Mouse (Mus musculus) spleen, postnatal 10 days (tissue): ENCODE results near the gene Carm1.

Experiments used
- DNase-seq, 2 experiments: peaks; one replicate each; pipeline ENCODE4 v3.0.0; 2021 to 2022; ENCODE audit warnings: low spot score in 2 of 2

Gene Carm1

DNA sequence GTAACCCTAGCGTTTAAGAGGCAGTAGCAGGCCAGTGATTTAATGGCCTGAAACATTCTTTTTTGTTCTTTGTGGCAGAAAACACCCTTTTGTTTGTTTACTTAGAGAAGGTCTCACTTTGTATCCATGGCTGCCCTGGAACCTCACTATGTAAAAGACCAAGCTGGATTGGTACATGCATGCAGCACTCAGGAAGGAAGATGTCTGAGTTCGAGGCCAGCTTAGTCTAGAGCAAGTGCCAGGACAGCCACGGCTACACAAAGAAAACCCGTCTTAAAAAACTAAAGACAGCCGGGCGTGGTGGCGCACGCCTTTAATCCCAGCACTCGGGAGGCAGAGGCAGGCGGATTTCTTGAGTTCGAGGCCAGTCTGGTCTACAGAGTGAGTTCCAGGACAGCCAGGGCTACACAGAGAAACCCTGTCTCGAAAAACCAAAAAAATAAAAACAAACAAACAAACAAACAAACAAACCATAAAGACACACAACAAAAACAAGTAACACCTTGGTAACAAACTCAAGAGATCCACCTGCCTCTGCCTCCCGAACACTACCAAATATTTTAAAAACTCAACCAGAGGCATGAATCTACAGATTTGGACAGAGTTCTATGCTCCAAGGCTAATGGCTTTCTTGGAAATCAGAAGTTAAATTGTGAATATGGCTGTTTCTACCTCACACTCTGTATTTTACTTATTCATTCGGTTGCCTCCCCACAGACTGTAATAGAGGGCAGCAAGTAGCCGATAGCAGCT is 68.3 kb downstream of the Carm1 start:
- no peak for DNase-seq

DNA sequence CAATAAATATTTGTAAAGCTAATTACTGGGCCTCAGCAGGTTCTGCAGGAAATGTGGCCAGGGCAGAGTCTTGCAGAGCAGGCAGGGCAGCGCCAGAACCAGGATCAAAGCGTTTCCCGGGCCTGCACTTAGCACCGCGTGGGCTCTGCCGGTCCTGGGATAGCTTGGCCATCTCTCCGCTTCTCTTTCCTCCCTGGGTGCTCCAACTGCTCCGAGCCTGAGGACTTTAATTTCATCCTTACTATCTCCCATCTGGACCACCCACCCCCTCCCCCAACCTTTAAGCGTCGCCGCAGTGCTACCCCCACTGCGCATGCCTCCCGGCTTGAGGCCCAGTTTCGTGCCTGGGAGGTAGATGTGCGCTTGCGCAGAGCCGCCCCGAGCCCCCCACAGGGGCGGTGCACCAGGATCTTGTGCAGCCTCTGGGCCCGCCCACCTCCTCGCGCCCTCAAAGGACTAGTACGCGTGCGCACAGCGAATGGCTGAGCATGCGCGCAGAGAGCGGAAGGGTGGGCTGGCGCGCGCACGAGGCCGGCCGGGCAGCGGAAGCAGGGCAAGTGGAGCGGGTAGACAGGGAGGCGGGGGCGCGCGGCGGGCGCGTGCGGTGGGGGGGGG is 69.0 kb downstream of the Carm1 start, which contains the start of gene Smarca4:
Gene Smarca4 (plus strand): TSS at position 553 of the 615 bp plus-strand sequence.
- DNase-seq: peak; percentile 94 to 98

DNA sequence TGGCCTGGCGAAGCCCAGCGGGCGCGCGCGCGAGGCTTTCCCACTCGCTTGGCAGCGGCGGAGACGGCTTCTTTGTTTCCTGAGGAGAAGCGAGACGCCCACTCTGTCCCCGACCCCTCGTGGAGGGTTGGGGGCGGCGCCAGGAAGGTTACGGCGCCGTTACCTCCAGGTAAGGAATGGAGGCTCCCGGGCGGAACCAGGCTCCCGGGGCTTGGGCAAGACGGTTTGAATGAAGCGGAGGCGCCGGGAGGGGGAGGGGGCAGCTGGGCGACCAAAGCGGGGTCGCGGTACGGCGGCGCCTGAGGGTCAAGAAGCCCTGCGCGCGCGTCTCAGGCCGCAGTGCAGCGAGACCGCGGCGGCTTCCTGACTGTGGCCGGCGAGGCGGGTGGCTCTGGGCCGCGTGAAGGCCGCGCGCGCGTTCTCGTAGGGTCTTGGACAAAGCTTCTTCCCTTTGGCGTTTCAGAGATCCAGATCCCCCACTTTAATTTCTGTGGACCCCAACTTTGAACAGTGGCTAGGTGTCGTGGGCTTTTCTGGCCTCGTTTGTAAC is 69.6 kb downstream of the Carm1 start:
- DNase-seq: peak; percentile 82 to 89

- peak; percentile 41 to 47 for DNase-seq
Observed at GRCm38 (mm10) chr9:21617066-21617465, 70.4 kb downstream of the Carm1 start.

- no peak for DNase-seq
Observed at GRCm38 (mm10) chr9:21620229-21620628, 73.5 kb downstream of the Carm1 start.

DNA sequence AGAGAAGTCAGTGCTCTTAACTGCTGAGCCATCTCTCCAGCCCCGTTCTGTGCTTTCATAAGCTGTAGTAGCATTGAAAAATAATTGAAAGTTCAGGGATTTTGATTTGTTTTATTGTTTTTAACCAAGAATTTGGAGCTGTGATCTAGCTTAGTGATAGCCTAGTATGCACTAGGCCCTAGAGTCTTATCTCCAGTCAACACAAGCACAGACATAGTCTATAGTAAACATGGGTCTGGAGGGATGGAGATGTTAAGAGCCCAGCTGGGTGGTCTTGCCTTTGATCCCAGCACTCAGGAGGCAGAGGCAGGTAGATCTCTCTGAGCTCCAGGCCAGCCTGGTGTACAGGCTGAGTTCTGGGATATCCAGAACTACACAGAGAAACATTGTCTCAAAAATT is 76.0 kb downstream of the Carm1 start:
- DNase-seq: no peak

DNA sequence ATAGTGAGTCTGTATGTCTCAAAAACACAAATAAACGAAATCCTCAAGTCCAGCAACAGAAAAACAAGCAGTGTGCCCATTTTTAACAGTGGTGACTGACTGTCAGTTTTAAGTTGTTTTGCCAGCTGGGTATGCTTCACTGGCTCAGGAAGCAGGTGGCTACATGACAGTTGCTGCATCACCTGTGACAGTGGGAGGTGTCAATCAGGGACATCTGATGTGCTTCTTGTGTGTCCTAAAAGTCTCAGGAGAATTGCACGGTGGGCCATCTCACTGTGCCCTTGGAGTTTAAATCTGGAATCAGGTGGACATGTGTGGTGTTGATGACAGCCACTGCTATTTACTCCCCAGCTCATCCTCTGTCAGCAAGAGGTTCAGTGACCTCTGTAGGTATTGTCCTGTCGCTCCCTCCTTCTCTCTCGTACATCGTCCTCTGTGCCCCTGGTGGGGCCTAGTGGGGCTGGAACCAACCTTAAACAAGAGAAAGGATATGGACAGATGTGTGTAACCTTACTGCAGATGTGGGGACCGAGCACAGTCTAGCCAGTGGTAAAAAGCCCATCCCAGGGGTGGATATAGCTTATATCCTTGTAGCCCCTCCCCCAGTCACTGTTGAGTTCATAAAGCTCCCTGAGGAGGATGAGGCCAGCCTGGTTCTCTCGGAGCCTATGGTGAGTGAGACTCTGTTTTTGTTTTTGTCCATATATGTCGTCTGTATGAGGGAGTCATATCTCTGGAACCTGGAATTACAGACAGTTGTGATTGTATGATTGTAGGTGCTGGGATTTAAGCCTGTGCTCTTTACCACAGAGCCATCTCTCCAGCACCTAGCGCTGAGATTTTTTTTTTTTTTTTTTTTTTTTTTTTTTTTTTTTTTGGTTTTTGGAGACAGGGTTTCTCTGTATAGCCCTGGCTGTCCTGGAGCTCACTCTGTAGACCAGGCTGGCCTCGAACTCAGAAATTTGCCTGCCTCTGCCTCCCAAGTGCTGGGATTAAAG is 78.9 kb downstream of the Carm1 start:
- peak in 1 of 2 experiments; percentile 59 for DNase-seq

GRCm38 (mm10) chr9:21626571-21626970 is 79.9 kb downstream of the Carm1 start:
- DNase-seq: no peak

GRCm38 (mm10) chr9:21627145-21627795 is 80.6 kb downstream of the Carm1 start:
- DNase-seq: peak in 1 of 2 experiments; percentile 57

GRCm38 (mm10) chr9:21630673-21631072 is 84.0 kb downstream of the Carm1 start:
- peak in 1 of 2 experiments; percentile 68 for DNase-seq

DNA sequence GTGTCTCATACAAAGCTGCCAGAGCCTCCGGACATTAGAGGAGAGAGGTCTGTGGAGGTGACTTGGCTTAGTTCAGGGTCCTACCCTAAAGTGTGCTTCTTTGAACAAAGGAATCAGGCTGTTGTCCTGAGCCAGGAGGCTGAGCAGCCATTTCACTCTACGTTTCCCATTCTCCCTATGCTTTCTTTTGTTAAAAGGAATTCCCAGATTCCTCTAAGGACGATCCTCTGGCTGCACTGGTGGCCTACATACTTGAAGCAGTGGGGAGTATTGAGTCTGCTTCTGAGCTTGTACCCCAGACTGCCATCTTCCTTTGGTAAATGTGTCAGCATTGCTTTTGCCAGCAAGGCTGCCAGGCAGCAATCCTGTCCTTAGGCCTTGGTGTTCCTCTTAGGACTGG is 86.4 kb downstream of the Carm1 start:
- DNase-seq: no peak

GRCm38 (mm10) chr9:21635639-21636038 is 88.9 kb downstream of the Carm1 start:
- no peak for DNase-seq

- no peak for DNase-seq
Observed at GRCm38 (mm10) chr9:21639031-21639430, 92.3 kb downstream of the Carm1 start.
